Mouse (Mus musculus): Measurements from ENCODE around the gene Zfhx3.

Zfhx3 gene

DNA sequence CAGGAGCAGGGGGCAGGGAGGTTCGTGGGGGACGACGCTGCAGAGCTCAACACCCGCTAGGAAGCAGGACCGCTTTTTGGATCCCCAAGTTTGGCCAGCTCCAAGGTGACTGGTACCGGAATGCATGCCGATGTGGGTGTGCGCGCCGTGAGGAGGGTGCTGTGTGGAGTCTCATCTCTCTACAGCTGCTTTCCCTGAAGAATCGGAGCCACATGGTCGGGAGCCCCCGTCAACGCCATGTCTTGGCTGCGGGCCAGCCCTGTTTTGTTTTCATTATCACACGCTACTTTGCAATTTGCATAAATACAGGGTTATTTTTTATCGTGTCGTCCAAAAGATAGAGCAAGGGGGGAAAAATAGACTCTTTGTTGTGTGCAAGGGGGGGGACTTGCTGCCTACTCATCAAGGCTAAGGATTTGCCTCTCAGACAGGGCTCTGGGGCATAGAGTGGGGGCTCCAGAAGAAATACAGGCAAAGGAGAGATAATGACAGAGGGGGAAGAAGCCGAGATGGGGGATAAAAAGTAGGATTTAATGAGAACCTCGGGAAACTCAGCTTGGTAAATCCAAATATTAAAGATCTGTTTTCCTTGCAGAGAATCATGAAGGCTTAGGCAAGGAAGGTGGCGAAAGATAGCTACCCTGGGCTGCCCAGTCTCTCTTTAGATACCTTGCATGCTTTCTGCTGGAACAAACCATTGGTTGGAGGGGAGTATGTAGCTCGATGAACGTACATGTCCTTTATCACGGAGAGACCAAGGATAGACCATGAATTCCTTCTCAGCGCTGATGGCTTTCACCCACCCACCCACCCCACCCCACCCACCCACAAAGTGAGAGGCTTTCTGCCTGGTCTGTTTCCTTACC is 595.5 kb downstream of the Zfhx3 start:
- no peak for DNase-seq (ENCODE audit: low read depth, low spot score)

DNA sequence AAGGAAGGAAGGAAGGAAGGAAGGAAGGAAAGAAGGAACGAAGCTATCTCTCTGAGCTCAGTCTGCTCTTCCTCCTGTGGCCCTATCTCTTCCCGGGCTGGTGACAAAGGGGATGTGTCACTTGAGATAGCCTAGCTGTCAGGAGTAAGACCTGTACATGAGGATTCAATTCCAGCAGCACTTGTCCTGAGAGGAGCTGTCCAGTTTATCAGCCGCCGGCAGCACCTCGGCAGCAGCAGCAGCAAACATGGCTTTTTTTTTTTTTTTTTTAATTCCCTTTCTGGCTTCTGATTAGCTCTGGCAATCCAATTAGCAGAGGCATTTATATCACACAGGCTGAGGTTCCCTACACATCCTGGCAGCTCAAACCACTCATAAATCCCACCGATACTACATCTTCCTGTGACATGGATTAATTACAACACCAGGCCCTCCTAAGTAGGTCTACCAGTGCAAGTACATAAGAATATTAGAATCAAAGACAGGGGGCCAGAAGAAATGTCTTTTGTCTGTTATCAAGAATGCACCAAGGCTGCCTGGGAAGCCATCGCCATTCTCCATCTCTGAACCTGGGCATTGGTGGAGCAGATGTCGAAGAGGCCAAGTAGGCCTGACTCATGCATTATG is 596.6 kb downstream of the Zfhx3 start:
- DNase-seq (ENCODE audit: low read depth, low spot score), result no peak

DNA sequence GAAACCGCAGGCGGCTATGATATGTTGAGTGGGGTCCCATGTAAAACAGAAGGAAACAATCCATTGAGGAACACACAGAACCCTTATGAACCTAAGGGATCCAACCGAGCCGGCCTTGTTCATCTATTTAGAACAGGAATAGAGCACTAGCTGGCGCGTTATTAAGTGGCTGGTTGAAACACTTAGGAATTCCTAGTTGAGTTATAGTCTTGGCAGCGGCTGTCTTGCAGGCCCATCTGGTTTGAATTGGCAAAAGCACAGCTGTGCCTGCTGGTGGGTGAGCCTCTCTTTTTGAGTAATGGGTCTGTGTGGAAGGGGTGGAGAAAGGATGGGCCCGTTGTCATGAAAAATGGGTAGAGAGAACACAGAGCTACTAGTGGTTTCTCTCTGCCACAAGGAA is 610.1 kb downstream of the Zfhx3 start:
- DNase-seq (ENCODE audit: low read depth, low spot score), result no peak

DNA sequence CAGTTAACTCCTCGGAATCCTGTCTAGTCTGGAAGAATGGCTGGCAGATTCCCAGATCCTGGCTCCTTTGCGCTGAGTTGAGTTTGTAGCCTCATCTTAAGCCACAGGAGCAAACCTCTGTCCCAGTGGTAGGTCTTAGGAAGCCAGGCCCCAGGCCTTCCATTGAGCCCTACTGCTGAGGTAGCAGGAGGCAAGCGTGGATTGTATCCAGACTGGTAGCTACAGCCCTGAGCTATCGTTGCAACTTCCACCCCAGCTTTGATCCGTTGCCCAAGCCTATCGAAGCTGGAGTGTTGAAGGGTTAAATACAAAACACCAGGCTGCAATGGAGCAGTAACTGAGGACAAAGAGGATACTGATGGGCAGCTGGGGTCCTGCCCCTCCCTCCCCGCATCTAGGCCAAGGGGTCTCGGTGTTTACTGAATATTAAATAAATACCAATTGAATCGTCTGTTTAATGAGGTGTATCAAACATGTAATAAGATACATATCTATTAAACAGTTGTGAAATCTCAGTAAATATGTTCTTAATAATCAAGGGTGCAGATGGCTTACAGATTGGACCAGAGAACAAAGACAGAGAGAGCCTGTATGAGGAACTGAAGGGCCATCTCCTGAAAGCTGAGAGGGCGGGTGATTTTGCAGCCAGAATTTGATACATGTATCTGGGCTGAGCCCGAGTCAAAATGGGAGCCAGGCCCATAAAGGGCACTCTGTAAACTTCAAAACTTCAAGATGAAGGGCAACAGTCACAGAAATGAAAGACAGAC is 611.5 kb downstream of the Zfhx3 start:
- DNase-seq (ENCODE audit: low read depth, low spot score), result no peak

DNA sequence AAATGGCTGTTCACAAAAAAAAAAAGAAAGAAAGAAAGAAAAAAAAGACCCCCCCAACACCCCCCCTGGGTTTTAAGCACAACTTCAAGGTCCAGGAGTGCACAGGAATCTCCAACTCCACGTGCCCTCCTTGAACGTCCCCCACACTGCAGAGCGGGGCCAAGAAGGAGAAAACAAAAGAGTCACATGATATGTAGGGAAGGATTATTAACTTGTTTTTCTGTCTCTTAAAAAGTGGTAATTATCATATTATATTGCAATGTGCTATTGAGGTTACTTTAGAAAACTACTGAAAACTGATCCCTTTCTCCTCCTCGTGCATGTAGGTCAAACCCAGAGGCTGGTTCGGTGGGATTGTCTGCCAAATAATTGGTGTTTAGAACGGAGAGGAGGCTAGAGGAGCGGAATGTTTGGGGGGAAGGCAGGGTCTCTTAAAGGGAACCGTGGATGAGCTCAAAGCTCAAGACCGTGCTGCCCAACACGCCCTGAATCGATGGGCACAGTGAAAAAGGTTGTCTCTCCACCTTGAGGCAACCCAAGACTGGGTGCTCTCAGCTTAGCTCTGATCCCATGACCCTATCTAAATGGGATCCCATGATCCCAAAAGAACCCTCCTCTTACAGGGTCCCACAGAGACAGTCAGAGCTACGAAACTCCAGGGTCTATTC is 612.3 kb downstream of the Zfhx3 start:
- no peak for DNase-seq (ENCODE audit: low read depth, low spot score)

DNA sequence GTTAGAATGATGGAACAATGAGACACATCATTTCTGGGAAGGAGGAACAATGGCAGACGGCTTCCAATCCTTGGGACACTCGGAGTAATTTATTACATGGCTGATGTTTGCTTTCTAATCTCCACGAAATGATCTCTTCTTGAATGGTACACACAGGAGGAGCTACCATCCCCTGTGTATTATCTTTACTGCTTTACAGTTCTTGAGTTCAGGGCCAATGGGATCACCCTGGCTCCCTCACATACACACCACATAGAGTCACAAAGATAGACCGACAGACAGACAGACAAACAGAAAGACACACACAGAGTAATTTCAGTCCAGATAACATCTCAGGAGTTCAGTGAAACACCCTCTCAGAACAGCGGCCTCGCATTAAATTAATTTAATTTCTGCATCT is 621.0 kb downstream of the Zfhx3 start:
- DNase-seq (ENCODE audit: low read depth, low spot score), result no peak

DNA sequence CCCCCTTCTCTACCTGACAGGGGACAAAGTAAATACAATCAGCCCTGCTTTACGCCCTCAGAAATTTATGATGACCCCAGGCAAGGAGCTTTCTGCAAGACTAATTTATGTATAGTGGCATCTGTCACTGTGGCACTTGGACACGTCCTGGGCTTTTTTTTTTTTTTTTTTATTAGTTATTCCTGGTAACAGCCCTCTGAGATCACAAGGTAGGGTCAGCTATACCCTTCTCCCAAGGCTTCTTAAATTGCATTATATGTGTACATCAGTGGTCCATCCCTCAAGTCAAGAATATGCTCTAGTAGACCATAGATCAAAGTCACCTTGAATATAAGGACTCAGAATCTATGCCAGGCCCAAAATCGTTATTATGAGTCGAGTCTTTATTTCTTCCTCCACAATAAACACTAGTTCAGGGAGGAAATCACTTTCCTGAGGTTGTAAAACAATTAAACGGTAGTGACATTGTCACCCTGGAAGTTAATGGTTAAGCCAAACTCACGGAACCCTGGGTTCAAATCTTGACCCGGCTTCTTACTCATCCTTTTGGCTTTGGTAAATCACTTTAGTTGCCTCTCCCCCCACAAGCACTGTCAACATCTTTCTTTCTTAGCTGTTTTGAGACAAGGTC is 621.6 kb downstream of the Zfhx3 start:
- no peak for DNase-seq (ENCODE audit: low read depth, low spot score)

DNA sequence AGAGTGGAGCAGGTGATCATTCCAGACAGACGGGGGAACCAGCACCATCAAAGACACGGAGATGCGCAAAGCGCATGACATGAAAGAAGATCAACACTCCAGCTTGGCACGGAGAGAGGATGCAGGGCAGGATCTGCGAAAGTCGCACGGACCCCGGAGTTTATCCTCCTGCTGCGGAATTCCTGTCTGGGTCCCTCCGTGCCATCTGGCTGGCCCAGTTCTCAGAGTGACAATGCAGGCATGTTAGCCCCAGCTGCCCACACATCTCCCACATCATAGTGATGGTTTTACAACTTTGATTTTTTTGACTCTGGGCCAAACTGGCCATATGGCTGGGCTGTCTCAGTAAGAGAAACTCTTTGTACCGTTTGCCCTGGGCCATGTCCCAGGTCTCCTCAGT is 623.6 kb downstream of the Zfhx3 start:
- DNase-seq (ENCODE audit: low read depth, low spot score), result no peak

DNA sequence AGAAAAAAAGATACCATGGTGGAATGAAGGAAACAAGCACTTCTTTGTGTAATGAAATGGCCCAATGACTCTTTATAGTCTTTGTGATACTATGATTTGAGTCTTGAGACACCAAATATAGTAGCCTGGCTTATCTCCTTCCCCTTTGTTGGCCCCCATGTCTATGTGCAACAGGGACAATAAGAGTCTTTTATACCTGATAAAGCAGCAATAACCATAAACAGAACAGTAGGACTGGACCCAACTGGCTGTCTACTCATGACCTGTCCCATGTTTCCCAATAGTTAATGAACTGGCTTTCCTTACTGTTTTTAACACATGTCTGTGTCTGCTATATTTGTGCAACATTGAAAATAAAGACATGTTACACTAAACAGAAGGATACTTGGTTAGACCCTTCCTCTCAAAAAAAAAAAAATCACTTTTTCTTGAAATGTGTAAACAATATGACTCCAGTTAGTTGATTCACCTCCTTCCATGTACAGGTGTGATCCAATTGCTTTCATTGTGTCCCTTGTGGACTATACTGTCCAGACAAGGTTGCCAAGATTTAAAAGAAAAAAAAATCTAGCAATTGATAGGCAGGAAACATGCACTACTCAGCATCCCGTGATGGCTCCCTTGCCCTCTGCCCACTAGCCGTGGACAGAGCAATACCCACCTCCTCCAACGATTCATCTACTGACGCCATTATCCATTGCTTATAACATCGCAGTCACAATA is 631.0 kb downstream of the Zfhx3 start:
- DNase-seq (ENCODE audit: low read depth, low spot score), result no peak

DNA sequence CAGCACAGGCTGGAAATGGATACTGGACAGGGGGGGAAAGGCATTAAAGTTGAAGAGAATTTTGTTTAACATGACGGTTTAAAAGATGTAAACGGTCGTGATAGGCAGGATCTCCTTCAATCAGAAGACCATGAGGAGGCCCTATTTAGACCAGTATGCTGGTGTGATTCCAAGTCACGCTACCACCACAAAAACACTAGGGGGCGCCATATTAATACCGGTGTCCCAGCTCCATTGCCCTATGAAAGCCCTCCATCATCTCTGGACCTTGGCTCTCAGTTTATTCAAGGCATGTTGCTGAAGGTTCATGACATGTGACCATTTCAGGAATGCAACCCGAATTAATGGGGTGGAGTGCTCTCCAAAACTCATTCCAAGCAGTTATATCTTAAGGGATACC is 631.7 kb downstream of the Zfhx3 start:
- peak; percentile 10 for DNase-seq (ENCODE audit: low read depth, low spot score)

DNA sequence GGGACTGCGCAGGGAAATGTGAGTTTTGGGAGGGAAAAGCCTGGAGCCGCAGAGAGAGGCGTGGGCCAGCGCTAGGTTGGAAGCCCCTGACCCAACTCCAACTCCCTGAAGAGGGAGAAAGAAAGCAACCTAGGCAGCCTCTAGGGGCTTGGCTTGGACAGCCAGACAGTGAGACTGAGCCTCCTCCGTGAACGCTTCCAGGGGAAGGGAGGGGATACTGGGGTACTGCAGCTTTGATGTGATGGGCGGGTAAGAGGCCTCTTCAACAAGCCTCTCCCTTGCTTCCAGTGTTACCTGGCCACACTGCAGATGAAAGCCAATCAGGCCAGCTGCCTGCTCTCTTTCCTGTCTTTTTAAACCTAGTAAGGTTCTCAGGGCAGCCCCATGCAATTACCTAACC is 635.1 kb downstream of the Zfhx3 start:
- DNase-seq (ENCODE audit: low read depth, low spot score), result no peak

DNA sequence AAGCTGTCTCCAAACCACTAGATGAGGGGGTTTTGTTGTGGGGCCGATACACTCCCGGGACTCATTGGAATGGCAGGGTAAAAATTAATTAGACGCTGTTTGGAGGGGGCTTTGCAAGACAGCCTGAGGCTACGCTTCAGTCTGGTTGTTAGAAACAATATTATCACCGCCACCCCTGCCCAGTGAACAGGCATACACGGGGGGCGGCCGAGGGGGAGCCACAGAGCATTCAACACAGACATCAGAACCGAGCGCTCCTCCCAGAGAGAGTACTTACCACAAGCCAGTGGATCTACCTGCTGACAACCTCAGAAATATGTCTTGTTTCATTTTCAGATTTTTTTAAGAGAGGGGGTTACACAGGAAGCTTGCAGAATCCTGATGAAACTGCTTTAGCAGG is 635.9 kb downstream of the Zfhx3 start:
- DNase-seq (ENCODE audit: low read depth, low spot score), result no peak

DNA sequence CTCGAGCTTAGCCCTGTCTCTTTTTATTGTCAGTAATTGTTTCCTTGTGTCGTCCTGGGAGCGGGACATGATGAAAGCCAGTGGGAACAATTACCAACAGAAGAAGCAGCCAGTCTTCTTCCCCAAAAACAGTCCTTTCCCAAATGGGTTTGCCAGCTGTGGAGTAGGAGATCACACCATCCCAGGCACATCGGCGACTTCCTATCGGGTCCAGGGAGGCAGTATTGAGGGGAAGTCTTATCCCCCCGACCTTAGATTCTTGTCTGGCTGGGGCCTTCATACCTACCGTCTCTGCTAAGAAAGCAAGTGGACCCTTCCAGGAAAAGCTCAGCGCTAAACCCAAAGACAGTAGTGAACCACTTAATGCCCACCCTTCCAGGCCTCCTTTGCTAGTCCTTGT is 637.4 kb downstream of the Zfhx3 start:
- no peak for DNase-seq (ENCODE audit: low read depth, low spot score)

DNA sequence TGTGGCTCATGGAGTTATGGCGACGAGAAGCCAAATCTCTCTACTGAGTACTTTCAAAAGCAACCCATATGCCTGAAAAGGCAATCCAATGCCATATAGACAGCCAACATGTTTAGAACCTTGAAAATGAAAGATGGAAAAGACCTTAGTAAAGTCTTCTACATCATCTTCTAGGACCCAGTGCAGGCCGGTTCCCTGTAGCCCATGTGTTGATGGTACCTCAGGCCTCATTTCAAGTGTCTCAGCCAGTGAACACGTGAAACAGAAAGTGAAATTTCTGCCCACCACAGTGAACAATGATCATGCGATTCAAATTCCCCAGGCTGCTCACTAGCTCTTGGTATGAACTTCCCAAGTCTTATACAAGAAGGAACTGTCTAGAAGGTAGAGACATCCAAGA is 637.9 kb downstream of the Zfhx3 start:
- DNase-seq (ENCODE audit: low read depth, low spot score), result no peak

DNA sequence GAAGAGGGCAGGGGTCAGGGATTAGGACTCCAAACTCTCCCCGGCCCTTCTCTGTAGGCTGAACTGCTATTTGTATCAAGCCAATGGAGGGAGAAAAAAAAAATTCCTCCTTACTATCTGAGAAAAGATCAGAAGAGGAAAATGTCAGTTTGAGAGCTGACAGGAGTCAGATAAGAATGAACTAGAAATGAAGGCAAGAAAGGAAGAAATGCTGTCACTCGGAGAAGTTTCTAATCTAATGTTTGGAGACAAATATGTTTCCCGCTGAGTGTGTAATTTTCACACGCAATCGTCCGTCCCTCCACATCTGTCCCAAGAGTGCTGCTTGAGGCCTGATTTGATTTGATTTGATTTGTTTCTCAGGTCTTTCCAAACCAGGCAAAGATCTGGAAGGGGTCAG is 639.1 kb downstream of the Zfhx3 start:
- no peak for DNase-seq (ENCODE audit: low read depth, low spot score)

DNA sequence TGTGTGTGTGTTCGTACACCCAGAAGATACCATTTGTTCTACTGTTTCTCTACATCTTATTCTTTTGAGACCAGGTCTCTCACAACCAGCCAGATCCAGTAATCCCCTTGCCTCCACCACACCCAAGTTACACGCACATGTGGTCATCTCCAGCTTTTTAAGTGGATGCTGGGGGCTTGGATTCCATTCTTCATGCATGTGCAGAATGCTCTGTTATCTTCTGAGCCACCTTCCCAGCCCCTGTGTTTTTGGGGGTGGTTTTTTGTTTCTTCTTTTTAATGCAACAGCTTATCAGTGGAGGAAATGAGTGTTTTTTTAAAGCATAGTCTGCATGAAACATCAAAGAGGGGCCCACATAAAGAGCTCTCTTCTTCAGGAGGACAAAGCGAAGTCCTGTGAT is 639.8 kb downstream of the Zfhx3 start:
- no peak for DNase-seq (ENCODE audit: low read depth, low spot score)

DNA sequence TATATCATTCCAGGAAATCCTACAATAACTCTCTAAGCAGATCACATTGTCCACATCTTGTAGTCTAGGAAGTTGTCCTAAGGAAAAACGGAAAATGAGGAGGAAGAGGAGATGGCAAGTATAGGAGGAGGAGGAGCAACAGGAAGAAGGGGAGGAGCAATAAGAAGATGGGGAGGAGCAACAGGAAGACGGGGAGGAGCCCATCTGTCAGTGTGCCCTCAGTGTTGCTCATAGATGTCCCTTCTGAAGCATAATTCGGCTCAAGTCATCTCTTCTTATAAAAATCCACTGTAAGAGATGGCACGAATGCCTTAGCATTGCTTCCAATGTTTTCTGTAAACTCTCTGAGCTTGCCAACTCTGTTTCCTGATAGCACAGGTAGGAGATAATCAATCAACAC is 640.8 kb downstream of the Zfhx3 start:
- DNase-seq (ENCODE audit: low read depth, low spot score), result no peak

DNA sequence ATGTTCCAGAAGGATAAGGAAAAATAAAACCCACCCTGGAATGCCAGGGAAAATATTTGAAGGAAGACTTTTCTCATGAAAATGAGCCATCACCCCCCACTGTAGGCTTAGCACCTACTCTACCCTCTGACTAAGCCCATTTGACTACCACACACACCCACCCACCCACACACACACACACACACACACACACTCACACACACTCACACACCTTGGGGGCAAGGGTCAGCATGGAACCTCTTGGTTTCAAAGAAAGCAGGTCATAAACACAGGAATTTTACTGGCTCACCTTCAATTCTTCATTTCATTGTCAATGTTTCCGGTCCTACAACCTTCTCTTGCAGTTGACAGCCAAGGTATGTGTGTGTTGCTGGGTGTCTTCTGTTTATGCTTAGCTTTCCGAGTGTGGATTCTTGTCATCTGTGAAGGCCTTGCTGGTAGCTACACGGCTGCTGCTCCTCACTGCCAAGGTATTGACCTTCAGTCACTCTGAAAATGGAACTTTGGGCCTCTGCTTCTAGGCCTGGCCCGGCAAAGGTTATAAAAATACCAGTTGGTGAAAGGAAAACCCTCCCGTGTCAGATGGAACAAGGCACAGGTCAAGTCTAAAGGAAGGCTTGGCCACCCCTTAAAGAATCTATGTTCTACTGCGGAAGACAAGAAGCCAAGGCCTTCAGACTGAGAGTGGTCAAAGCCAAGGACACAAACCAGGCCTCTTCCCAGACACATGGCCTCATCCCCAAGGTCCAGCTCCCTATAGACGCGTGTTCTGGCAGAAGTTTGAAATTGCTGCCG is 641.6 kb downstream of the Zfhx3 start:
- DNase-seq (ENCODE audit: low read depth, low spot score), result no peak

DNA sequence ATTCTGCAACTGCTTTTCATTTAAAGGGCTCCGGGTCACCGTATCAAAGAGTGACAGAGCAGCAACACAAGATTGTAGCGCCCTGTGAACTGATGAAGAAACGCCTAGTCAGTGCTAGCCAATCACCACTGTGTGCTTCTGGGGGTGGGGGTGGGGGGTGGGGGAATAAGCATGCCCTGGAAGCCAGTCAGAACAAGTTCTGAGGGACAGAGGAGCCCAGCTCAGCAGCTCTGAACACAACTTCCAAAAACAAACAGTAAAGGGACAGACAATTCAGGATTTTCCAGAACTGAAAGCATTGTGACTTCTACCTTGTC is 642.2 kb downstream of the Zfhx3 start:
- DNase-seq (ENCODE audit: low read depth, low spot score), result no peak

DNA sequence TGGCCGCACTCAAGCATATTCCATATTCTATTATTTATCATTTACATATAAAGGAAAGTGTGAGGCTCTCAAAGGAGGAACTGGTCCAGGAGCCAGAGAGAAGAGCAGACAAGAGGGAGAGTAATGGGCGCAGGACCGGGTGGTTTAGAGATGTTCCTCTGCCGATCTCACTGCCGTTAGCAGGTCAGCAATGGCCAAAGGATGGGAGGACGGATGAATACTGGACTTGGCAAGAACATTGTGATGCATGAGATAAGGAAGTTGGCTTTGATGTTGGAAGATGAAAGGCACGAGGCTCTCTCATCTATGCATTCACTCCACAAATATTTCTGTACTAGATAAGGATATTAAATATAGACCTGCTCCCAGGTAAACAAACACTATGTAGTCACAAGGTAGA is 648.6 kb downstream of the Zfhx3 start:
- no peak for DNase-seq (ENCODE audit: low read depth, low spot score)

Data from CD4-positive helper T cell, adult 2 months (primary cell).